Mouse (Mus musculus): ENCODE results near the gene Bard1. TPM values are rescaled to one million over a fixed set of nuclear protein-coding genes. Genes with fewer than 3 reads are reported as not detected.

The Bard1 gene
- polyA plus RNA-seq, 1 experiment, result 0.39 TPM

DNA sequence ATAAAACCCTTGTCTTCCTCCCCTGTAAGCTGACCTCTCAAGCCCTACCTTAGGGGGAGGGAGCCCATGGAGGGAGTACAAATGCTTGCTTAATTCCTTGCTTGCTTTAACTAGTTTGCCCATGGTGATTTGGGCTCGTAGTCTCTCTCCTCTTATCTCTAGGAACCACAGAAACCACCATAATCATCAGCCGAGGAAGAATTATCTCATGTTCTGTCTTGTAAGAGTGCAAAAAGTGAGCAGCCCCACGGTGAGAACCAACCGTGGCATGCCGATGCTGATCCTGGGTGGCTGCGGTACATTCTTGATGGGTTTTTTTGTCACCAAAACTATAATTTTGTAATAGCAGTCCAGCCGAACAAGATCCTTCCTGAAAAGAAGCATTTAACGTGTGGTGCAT lies 2.8 kb upstream of the Bard1 start:
- H3K27ac ChIP-seq (ENCODE audit: insufficient read depth, low read depth, low read length), result no peak overlapping the region
- H3K4me3 ChIP-seq (ENCODE audit: insufficient read depth, low read depth, low read length), result no peak overlapping the region
- 92% methylated on average over 8 of the region's 8 CpGs for WGBS
- no peaks in the 10 kb centered on the region for H3K36me3 ChIP-seq (ENCODE audit: control insufficient read depth, insufficient read depth, low read length)
- H3K27me3 ChIP-seq (replicated peaks; ENCODE audit: control insufficient read depth, insufficient read depth, low read length), result no peaks in the 10 kb centered on the region
- no peak for DNase-seq
- H3K4me1 ChIP-seq (ENCODE audit: control insufficient read depth, insufficient read depth, low read length), result no peaks in the 10 kb centered on the region
- TF ChIP-seq CTCF (conservative IDR thresholded peaks at IDR 0.05; ENCODE audit: insufficient read depth, insufficient read length, low read depth, low read length), result no peak
- TF ChIP-seq POLR2A (IDR thresholded peaks at IDR 0.05; ENCODE audit: low read depth, low read length), result no peak

DNA sequence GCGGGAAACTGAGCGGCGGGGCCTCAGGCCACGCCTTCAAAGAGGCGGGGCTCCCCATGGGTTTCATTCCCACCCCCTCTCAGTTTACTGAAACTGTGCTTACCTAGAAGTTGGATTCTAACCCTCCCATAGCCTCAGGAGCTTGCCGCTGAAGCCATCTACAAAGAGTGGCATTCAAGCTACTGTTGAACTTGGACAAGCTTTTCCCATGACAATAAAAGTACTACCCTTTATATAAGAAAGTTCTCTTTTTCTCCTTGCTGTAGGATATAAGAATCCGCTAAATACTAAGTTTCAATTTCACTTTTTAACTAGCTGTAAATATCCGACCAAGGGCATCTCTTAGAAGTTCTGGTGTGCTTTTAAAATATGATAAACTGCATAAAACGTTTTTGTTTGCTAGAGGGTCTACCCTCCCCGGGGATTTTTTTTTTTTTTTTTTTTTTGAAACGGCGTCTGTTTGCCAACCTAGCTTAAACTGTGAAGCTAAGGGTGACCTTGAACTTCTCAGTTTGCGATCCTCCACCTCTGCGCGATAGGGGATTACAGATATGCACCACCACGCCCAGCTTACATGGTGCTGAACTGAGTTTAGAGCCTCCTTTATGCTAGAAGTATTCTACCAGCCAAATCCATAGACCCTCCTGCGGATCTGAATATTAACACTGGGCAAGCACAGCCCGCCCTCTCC lies 373 bp upstream of the Bard1 start:
- Histone ChIP-seq H3K27ac (ENCODE audit: insufficient read depth, low read depth, low read length) (no peak overlapping the region), H3K4me1 (ENCODE audit: control insufficient read depth, insufficient read depth, low read length) (no peaks in the 10 kb centered on the region; the same call in 1 of the 2 replicates), H3K27me3 (replicated peaks; ENCODE audit: control insufficient read depth, insufficient read depth, low read length) (no peaks in the 10 kb centered on the region), H3K4me3 (ENCODE audit: insufficient read depth, low read depth, low read length) (peak overlapping the region; percentile 98), H3K36me3 (ENCODE audit: control insufficient read depth, insufficient read depth, low read length) (no peaks in the 10 kb centered on the region)
- no peak for TF ChIP-seq POLR2A (IDR thresholded peaks at IDR 0.05; ENCODE audit: low read depth, low read length)
- DNase-seq, result peak; percentile 3
- WGBS, result 27% methylated on average over 18 of the region's 18 CpGs

DNA sequence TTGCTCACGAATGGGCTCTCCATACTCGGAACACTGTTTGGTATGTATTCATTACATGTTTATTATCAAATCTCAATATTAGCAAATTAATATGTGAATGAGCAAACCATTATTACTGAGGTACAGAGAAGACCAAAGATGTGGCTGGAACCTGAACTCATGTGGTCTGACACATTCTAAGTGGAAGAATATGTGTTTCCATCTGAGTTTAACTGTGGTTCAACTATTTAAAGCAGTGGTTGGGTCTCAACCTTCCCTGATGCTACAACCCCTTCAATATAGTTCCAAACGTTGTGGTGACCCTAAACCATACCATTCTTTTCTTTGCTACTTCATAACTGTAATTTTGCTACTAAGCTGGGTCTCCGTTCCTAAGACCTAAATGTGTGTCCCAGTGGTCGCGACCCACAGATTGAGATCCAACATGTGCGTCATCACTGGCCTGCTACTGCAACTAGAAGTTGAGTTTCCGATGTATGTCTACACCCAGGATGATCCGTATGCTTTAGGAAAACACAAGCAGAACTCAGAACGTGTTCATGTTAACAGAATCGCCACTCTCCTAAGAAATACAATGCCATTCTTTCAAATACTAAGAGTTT lies 1.5 kb downstream of the Bard1 start:
- TF ChIP-seq CTCF (conservative IDR thresholded peaks at IDR 0.05; ENCODE audit: insufficient read depth, insufficient read length, low read depth, low read length) (no peak), POLR2A (IDR thresholded peaks at IDR 0.05; ENCODE audit: low read depth, low read length) (no peak)
- Histone ChIP-seq H3K36me3 (ENCODE audit: control insufficient read depth, insufficient read depth, low read length) (no peaks in the 10 kb centered on the region), H3K27ac (ENCODE audit: insufficient read depth, low read depth, low read length) (no peak overlapping the region), H3K4me1 (ENCODE audit: control insufficient read depth, insufficient read depth, low read length) (no peaks in the 10 kb centered on the region; the same call in 1 of the 2 replicates), H3K27me3 (replicated peaks; ENCODE audit: control insufficient read depth, insufficient read depth, low read length) (no peaks in the 10 kb centered on the region), H3K4me3 (ENCODE audit: insufficient read depth, low read depth, low read length) (no peak overlapping the region)
- 66% methylated on average over 11 of the region's 11 CpGs for WGBS
- DNase-seq, result no peak

DNA sequence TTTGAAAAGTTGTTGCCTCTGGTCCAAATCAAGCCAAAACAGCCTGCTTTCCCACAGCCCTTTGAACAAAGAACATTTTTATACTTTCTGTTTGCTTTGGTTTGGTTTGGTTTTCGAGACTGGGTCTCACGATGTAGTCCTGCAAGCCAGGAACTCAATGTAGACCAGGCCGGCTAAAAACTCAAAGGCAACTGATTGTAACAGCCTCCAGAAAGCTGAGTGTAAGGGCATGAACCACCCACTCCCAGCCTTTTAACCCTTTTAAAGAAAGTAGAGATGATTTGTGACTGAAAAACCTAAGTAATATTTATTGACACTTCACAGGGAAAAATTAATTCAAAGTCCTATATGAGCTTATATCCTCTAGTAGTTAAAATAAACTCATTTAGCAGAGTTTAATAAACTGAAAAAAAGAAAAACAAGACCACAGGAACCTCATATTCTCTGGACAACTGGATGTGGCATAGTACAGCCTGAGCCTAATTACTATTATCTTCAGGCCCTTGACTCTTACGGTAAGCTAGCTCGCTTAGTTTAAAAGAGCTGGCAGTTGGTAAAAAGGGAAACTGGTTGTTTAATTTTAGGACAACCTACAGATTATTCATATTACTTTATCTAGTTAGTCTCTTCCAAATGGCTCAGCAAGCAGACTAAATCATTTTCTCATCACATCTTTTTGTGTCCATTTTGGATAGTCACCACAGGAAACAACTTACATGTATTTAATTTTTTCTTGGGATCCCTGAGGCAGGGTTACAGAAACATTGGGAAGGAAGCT lies 2.2 kb downstream of the Bard1 start:
- H3K4me1 ChIP-seq (ENCODE audit: control insufficient read depth, insufficient read depth, low read length), result no peaks in the 10 kb centered on the region; the same call in 1 of the 2 replicates
- no peaks in the 10 kb centered on the region for H3K27me3 ChIP-seq (replicated peaks; ENCODE audit: control insufficient read depth, insufficient read depth, low read length)
- no peak overlapping the region for H3K27ac ChIP-seq (ENCODE audit: insufficient read depth, low read depth, low read length)
- no peaks in the 10 kb centered on the region for H3K36me3 ChIP-seq (ENCODE audit: control insufficient read depth, insufficient read depth, low read length)
- no peak overlapping the region for H3K4me3 ChIP-seq (ENCODE audit: insufficient read depth, low read depth, low read length)
- no peak for DNase-seq
- 80% methylated on average over 5 of the region's 5 CpGs for WGBS
- TF ChIP-seq CTCF (conservative IDR thresholded peaks at IDR 0.05; ENCODE audit: insufficient read depth, insufficient read length, low read depth, low read length), result no peak
- TF ChIP-seq POLR2A (IDR thresholded peaks at IDR 0.05; ENCODE audit: low read depth, low read length), result no peak

DNA sequence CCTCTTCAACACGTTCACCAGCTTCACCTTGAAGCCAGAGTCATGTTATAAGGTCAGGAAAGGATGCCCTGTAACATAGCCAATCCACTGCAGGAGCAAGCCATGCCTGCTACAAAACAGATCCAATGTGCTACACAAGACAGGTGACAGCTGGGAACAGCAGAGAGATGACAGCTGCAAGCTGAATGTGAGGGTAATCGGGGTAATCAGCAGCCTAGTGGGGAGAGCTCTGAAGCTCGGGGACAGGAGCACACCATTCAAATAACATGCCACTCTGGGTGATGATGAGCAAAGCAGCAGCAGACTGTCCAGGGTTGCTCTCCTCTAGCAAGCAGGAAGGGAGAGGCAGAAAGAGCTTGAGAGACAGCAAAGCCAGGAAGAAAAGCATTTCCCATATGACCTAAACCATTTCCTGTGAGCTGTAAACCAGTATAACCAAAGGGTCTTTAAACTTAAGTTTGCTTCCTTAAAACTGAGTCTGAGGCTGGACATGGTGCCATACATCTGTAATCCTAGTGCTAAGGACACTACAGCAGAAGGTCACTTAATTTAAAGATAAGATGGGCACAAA lies 2.9 kb downstream of the Bard1 start:
- no peak overlapping the region for H3K4me3 ChIP-seq (ENCODE audit: insufficient read depth, low read depth, low read length)
- no peak for DNase-seq
- no peaks in the 10 kb centered on the region for H3K36me3 ChIP-seq (ENCODE audit: control insufficient read depth, insufficient read depth, low read length)
- 29% methylated on average over 3 of the region's 3 CpGs for WGBS
- TF ChIP-seq POLR2A (IDR thresholded peaks at IDR 0.05; ENCODE audit: low read depth, low read length) (no peak), CTCF (conservative IDR thresholded peaks at IDR 0.05; ENCODE audit: insufficient read depth, insufficient read length, low read depth, low read length) (no peak)
- H3K4me1 ChIP-seq (ENCODE audit: control insufficient read depth, insufficient read depth, low read length), result no peaks in the 10 kb centered on the region; the same call in 1 of the 2 replicates
- H3K27me3 ChIP-seq (replicated peaks; ENCODE audit: control insufficient read depth, insufficient read depth, low read length), result no peaks in the 10 kb centered on the region
- no peak overlapping the region for H3K27ac ChIP-seq (ENCODE audit: insufficient read depth, low read depth, low read length)

DNA sequence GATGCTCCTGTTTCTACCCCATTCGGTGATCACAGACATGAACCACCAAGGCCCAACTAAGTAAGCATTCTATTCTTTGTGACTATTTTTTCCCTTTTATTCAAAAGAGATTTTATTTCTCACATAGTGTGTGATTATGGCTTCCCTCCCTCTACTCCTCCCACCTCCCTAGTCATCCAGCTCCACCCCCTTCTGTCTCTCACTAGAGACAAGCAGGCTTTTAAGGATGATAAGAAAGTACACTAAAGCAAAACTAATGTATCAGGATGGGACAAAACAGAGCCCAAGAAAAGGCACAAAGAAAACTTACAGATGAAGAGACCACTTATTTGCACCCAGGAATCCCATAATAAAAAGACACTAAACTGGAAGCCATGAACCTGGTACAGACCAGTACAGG lies 6.9 kb downstream of the Bard1 start:
- no peak for DNase-seq
- Histone ChIP-seq H3K4me3 (ENCODE audit: insufficient read depth, low read depth, low read length) (no peak overlapping the region), H3K27me3 (replicated peaks; ENCODE audit: control insufficient read depth, insufficient read depth, low read length) (no peaks in the 10 kb centered on the region), H3K4me1 (ENCODE audit: control insufficient read depth, insufficient read depth, low read length) (no peaks in the 10 kb centered on the region; the same call in 1 of the 2 replicates), H3K27ac (ENCODE audit: insufficient read depth, low read depth, low read length) (no peak overlapping the region), H3K36me3 (ENCODE audit: control insufficient read depth, insufficient read depth, low read length) (no peaks in the 10 kb centered on the region)
- no peak for TF ChIP-seq POLR2A (IDR thresholded peaks at IDR 0.05; ENCODE audit: low read depth, low read length)
- no peak for TF ChIP-seq CTCF (conservative IDR thresholded peaks at IDR 0.05; ENCODE audit: insufficient read depth, insufficient read length, low read depth, low read length)
- 88% methylated on average over 1 of the region's 1 CpGs for WGBS

Measured in kidney, adult 2 months (tissue).